Mouse (Mus musculus) T-cell, adult 2 months (primary cell): ENCODE data around the gene Rspo1.

Source experiments
- DNase-seq: peaks from one replicate; pipeline ENCODE4 v3.0.0; 2022; ENCODE audit warnings: low spot score

Gene Rspo1

DNA sequence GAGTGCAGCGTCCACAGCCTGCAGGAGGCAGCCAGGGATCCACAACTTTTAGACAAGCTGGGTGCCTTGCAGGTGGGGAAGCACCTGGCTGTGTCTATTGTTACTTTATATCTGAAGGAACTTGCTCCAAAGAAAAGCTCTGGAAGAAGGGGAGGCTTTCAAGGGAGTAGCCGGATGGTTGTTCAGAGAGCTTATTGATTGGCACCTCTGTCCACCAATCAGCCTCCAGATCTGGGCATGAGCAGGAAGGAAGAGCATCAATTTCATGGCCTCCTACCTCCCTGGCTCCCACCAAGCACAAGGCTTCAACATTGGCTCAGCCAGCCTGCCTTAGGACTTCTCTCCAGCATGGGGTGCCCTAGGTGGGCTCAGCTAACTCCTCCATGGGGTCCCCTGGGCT lies 12.9 kb upstream of the Rspo1 start:
- no peak for DNase-seq

- DNase-seq: no peak
Measured at GRCm38 (mm10) chr4:124978201-124978600, 8.0 kb upstream of the Rspo1 start.

GRCm38 (mm10) chr4:124983893-124984526 lies 2.2 kb upstream of the Rspo1 start:
- no peak for DNase-seq

- DNase-seq: no peak
Measured at GRCm38 (mm10) chr4:124984871-124985670, 1.2 kb upstream of the Rspo1 start.

DNA sequence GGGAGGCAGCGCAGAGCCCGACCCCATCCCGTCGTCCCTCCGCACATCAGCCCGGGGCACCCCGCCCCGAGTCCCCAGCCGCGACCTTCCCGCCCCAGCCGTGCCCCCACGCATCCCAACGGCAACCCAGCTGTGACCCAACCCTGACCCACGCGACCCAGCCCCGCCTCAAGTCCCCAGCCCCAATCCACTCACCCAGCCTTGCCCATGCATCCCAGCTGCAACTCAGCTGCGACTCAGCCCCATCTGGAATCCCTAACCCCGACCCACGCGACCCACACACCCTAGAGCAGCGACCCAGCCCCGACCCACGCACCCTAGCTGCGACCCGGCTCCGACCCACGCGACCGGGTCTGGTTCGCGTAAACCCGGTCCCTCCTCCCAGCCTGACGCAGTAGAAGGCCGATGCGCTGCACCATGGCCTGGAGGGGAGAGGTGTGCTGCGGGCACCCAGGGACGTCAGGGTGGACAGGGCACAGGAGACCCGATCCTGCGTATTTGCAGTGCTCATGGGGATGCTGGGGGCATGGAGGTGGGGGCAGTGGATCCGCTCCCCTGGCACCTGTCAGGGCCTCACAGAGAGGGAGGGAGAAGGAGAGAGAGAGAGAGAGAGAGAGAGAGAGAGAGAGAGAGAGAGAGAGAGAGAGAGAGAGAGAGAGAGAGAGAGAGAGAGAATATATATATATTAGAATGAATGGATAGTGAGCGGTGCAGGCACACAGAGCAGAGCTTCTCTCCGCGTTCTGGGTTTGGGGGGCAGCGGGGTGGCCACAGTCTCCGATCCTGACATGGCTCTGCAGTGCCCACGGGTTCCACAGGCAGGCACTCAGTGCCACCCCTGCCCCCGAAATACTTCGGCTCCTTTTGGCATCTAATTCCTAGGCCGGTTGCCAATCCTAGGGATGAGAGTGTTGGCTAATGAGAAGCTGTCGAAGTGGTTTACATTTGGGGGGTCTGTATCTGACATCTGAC lies 795 bp downstream of the Rspo1 start:
- no peak for DNase-seq

- DNase-seq: no peak
Measured at GRCm38 (mm10) chr4:124987711-124988097, 1.5 kb downstream of the Rspo1 start.

DNA sequence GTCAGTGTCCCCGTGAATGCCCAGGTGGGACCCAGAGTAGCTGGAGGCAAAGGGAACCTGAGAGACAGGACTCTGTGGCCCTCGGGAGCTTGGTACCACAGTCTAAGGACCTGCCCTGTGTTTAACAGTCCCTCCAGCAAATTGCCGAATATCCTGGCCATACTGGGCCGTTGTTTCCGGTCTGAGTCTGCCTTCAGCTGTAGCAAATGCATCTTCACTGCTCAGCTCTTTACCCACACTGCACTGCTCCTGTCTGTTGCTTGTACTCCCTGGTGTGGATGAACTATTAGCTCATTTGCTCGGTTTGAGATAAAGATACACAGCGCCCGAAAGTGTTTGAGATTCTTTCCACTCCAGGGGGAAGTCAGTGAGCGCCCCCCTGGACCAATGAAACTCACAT lies 2.2 kb downstream of the Rspo1 start:
- DNase-seq: no peak

DNA sequence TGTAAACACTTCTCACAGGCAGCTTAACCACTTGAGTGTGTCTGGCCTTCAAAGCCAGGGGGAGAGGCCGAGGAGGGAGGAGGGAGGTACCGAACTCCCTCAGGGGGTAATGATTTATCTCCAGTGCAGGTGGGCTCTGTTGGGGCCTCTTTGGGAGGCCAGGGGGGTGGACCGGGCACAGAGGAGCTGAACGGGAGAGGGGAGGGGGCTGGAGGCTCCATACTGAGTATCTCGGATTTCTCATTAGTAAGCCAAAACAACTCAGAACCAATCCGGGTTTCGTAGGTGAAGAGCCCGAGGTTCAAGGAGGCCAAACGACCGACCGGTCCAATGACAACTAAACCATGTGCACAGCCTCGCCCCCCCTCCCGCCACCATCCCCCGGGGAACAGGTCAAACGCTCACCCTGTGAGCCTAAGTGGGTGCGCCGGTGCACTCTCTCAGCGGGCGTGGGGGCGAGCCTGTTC lies 3.6 kb downstream of the Rspo1 start:
- DNase-seq: no peak

DNA sequence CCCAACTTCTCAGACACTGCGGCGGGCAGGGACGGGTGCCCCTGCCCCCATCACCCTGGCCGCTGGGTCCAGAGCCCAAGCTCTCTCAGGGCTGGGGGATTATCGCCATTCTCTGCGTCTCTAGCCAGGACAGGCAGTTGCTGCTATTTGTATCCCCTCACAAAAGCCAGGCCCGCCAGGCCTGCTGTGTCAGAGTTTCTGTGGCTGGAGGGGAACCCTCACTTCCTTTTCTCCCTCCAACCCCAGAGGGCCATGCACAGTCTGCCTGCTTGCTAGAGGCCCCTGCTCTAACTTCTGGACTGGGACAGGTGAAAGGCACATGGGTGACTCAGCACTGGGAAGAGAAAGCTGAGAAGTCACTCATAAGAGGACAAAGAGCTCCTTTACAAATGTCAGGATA lies 4.1 kb downstream of the Rspo1 start:
- DNase-seq: no peak

DNA sequence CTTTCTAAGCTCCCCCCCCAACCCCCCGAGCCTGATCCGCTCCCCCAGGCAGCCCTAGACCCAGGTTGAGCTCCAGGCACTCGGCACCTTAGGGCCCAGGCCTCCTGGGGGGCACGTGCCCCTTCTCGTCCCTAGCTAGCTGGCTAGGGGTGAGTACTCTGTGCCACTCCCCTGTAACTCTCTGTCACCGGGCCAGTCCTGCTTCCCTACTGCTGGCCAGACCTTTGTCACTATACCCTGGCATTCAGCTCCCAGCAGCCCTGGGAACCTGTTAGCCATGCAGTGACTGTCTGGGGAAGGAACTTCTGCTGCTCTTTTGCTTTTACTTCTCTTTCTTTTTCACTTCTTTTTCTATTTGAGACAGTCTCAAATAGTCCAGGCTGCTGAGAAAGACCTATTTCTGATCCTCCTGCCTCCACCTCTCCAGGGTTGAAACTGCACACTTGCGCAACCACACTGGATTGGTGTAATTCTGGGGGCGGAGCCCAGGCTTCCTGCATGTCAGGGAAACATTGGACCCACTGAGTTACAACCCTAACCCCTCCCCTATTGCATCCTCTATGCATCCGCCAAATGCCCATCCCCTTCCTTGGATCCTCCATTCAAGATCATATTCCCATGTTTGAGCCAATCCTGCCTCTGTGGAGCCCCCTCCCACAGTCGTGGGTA lies 11.4 kb downstream of the Rspo1 start:
- DNase-seq: no peak

DNA sequence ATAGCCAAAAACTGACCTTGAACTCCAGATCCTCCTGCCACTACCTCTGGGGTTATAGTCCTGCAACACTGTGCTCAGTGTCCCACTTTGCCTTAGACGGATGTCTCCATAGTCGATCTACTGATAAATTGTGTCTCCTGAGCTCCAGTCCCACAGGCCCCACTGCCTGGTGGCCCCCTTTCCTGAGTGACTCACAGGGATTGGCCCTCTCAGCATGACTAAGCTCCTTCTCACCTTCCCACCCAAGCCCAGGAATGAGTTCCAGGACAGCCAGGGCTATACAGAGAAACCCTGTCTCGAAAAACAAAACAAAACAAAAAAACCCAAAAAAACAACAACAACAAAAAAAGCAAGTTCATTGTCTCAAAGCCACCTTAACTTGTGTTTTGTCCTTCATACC lies 13.3 kb downstream of the Rspo1 start:
- DNase-seq: no peak

GRCm38 (mm10) chr4:125002978-125003377 lies 16.7 kb downstream of the Rspo1 start:
- DNase-seq: no peak

DNA sequence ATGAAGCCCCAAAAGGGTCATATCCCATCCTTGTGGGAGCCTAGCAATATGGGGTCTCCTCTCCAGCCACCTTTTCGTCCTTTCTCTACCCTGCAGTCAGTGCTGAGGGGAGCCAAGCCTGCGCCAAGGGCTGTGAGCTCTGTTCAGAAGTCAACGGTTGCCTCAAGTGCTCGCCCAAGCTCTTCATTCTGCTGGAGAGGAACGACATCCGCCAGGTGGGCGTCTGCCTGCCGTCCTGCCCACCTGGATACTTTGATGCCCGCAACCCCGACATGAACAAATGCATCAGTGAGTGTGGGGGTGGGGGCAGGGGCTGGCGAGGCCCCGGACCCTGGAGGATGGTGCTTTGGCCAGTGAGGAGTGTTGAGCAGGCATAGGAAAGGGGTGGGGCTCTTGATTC lies 18.7 kb downstream of the Rspo1 start:
- DNase-seq: no peak

- DNase-seq: no peak
Measured at GRCm38 (mm10) chr4:125007460-125007859, 21.2 kb downstream of the Rspo1 start.

GRCm38 (mm10) chr4:125008220-125008619 lies 22.0 kb downstream of the Rspo1 start:
- DNase-seq: no peak

DNA sequence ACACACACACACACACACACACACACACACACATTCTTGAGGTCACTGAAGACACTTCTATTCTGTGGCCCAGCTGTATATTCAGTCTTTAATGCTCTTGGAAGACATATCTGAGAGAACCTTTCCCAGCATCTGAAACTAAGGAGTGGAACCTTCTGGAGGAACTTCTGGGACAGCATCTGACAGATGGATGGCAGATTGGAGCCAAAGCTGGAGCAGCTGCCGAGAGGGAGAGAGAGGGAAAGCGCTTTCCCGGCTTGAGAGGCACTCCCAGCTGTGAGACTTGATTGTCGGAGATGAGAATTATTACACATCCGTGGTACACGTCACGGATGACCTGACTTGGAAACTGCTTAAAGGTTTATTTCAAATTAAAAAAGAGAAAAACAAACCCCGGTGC lies 22.5 kb downstream of the Rspo1 start:
- DNase-seq: no peak

DNA sequence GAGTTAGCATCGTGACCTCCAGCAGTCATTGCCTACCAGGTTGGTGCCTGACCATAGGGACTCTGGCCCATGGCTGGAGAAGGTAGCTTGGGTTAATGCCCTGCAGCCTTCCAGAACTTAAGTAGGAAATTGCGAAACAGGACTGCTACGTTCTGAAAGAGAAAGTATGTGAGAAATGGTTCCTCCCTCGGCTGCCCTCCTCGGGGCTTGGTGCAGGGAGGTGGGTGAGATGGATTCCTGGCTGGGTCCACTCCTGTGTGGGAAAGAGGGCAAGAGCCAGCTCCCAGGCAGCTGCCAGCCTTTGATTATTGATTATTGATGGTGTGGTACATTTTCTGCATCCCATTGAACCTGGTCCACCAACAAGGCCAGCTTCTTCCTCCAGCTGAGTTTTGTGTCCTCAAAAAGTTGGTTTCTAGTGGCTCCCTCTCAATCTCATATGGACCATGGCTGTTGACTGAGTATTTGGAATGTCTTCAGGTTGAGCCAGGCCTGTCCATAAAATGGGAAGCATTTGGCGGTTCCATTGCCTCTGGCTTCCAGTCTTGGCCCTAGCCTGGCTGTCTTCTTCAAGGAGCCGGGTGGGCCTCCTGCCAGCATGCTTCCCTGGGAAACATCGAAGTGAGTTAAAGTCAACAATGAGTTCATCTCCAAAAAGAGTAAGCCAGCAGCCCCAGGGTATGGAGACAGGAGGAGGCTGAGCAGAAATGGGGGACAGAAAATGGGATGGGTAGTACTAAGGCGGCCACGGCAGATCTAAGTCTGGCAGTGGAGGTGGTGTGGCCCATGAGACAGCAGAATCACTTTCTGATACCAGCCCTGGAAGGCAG lies 29.8 kb downstream of the Rspo1 start, which contains the start of gene Gnl2:
Gnl2 (plus strand) TSS at position 780 of the 830 bp plus-strand sequence.
- DNase-seq: no peak

DNA sequence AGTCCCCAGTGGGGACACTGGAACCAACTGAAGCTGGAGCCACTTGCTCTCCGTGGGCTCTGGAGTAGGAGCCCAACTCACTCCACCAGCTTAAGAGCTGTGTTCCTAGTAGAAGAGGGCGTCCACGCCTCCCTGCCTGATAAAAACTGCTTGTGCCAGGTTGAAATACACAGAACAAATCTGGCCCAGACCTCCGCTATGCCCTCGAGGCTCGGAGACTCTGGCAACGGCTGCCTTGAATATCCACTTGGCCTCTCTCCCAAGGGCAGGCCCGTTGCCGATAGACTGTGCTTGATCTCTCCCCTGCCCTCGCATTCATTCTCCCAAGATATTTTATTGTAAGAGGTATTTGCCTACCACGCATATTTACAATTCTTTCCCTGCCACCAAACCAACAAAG lies 31.2 kb downstream of the Rspo1 start:
- no peak for DNase-seq

DNA sequence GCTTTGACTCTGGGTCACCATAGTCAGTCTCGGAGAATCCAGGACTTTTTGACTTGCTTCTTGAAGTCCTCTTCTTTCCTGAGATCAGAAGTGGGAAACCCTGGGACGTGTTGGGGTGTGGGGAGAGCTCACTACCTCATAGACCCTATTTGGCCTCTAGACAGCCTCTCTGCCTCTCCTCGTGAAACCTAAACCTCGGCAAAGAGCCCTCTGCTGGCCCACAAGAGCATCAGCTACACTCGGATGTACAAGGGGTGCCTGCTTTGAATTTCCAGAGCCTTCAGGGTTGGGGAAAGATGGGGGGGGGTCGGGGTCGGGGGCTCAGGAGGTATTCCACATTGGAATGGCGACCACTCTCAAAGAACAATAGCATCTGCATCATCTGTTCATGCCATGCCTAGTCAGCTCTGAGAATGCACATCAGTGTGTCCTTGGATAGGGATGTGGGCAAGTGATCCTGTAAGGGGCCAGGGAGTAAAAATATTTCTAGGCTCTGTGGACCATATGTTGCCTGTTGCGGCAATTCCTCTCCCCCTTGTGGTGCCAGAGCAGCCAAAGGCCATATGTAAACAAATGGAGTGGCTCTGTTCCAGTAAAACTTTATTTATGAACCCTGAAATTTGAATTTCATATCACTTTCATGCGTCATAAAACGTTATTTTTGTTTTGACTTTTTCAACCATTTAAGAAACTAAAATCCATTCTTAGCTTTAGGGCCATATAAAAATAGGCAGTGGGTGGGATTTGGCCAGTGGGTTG lies 34.7 kb downstream of the Rspo1 start:
- no peak for DNase-seq
